9 mouse cellular contexts compared by ENCODE assay signal in the genomic region with DNA sequence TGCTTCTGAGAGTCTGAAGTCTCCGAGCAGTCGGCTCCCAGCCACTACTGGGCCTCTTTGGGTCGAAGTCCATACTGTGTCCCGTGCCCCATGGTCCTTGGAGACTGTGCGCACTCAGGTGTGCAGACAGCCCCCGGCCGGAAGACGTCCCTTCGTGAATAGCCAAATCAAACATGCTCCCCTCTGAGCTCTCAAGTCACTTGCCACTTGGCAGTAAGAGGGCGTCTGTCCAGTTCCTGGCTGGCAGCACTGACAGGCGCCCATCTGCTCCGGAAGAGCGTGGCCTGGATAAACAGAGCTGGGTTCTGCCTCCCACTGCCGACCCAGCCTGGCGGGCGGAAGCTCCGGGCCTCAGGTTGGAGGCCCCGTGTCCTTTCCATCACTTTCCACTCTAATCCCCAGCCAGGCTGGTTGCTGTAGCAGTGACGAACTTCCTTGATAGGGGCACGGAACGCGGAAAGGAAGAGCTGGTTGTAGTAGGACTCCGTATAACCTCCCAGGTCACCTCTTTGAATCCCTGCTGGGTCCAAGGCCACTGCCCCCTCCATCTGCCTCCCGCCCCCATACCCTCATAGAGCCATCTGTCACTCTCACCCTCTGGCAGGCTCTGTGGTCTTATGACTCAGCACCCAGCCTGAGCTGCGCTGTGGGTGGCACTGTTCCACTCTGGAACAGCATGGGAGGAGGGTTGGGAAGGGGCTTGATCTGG. TPM values are rescaled to one million over a fixed set of nuclear protein-coding genes. Genes with fewer than 3 reads are reported as not detected.
A peak's percentile ranks its signal among the peaks of the same experiment; 100 is the strongest.
DNase-seq lines count a peak whose midpoint lies in the region; ATAC-seq and TF ChIP-seq lines count a peak whose summit lies in the region.
"Had no signal": no experiment of that assay in that cellular context is flagged by ENCODE, and none has a peak within 500 bp of the region (broad histone marks: within the 10 kb centered on the region; RNA-seq: fewer than 3 reads in every experiment).

No protein-coding gene starts in this region.

- no peak for TF ChIP-seq POLR2A in brain, embryonic 14.5 days (IDR thresholded peaks at IDR 0.05; ENCODE audit: borderline replicate concordance, extremely low read depth, insufficient read depth, insufficient read length, poor library complexity, severe bottlenecking)
- no peak for TF ChIP-seq POLR2A in heart, adult 2 months (IDR thresholded peaks at IDR 0.05; ENCODE audit: insufficient read depth, low read depth, low read length)

- H3K4me2 ChIP-seq in kidney, embryonic 14.5 days (replicated peaks; ENCODE audit: low read depth, low read length) = no peak overlapping the region
- H3K4me2 ChIP-seq in lung, embryonic 14.5 days = peak overlapping the region; percentile 25; the same call in 1 of the 2 replicates
- H3K4me2 ChIP-seq: neural tube, embryonic 12.5 days had no signal

- H3K27ac ChIP-seq in heart, adult 2 months = peak overlapping the region; percentile 64
- H3K27ac ChIP-seq in kidney, embryonic 14.5 days (ENCODE audit: low read depth, low read length) = no peak overlapping the region
- peak overlapping the region; percentile 46; the same call in 1 of the 2 replicates for H3K27ac ChIP-seq in lung, embryonic 14.5 days (ENCODE audit: low read depth)
- H3K27ac ChIP-seq: neural tube, embryonic 12.5 days had no signal

- no peak for TF ChIP-seq EP300 in heart, adult 2 months (IDR thresholded peaks at IDR 0.05; ENCODE audit: insufficient read depth, low read depth, low read length)

- no peaks in the 10 kb centered on the region for H3K9me3 ChIP-seq in kidney, embryonic 14.5 days (ENCODE audit: control insufficient read depth, low read length)
- H3K9me3 ChIP-seq in lung, embryonic 14.5 days (ENCODE audit: low read depth, low read length) = no peaks in the 10 kb centered on the region
- H3K9me3 ChIP-seq: neural tube, embryonic 12.5 days had no signal

- H3K79me2 ChIP-seq in heart, adult 2 months (replicated peaks; ENCODE audit: control insufficient read depth, insufficient read depth, low read length) = no peaks in the 10 kb centered on the region

- DNase-seq in left cerebral cortex, adult 11 months (ENCODE audit: low spot score) = peak; percentile 40
- DNase-seq in left cerebral cortex, postnatal 10 days (ENCODE audit: extremely low spot score in 1 of 2, low spot score in 2 of 2) = no peak
- peak; percentile 32 for DNase-seq in brain, embryonic 14.5 days (ENCODE audit: low read depth)
- peak; percentile 38 to 55 for DNase-seq in heart, adult 2 months
- DNase-seq in lung, embryonic 14.5 days = peak; percentile 33
- peak; percentile 26 for DNase-seq in thymus, postnatal 0 days (ENCODE audit: low spot score)
- no peak for DNase-seq in urinary bladder, adult 18-20 months (ENCODE audit: low spot score in 2 of 2)

- WGBS in heart, adult 2 months = 33% methylated on average over 25 of the region's 25 CpGs
- WGBS in kidney, embryonic 14.5 days = 68% methylated on average over 25 of the region's 25 CpGs
- WGBS in lung, embryonic 14.5 days = 49% methylated on average over 25 of the region's 25 CpGs

- TF ChIP-seq CTCF in brain, embryonic 14.5 days (IDR thresholded peaks at IDR 0.05; ENCODE audit: borderline replicate concordance, extremely low read depth, insufficient read depth, insufficient read length) = no peak
- TF ChIP-seq CTCF in heart, adult 2 months (IDR thresholded peaks at IDR 0.05) = no peak
- no peak for TF ChIP-seq CTCF in lung, embryonic 14.5 days (IDR thresholded peaks at IDR 0.05; ENCODE audit: low read depth)

- ATAC-seq in kidney, embryonic 14.5 days (ENCODE audit: low FRiP score, low TSS enrichment) = peak; percentile 58; the same call in 1 of the 2 replicates
- peak; percentile 59 for ATAC-seq in lung, embryonic 14.5 days (ENCODE audit: insufficient read depth)

- no peak overlapping the region for H3K4me3 ChIP-seq in heart, adult 2 months
- H3K4me3 ChIP-seq in kidney, embryonic 14.5 days (ENCODE audit: low read length) = no peak overlapping the region
- H3K4me3 ChIP-seq in lung, embryonic 14.5 days (ENCODE audit: low read depth, low read length) = no peak overlapping the region
- H3K4me3 ChIP-seq: neural tube, embryonic 12.5 days had no signal

- peaks cover 5% of the 10 kb centered on the region; the same call in 1 of the 2 replicates for H3K4me1 ChIP-seq in heart, adult 2 months (ENCODE audit: control insufficient read depth, insufficient read depth, low read length)
- H3K4me1 ChIP-seq in kidney, embryonic 14.5 days (ENCODE audit: control insufficient read depth, insufficient read depth, low read length) = no peaks in the 10 kb centered on the region
- 0 out of 2 replicates have a peak, but pooled peaks cover 4% of the 10 kb centered on the region for H3K4me1 ChIP-seq in lung, embryonic 14.5 days (ENCODE audit: insufficient read depth)

- H3K27me3 ChIP-seq in heart, adult 2 months (ENCODE audit: control insufficient read depth, insufficient read depth, low read length) = no peaks in the 10 kb centered on the region
- H3K27me3 ChIP-seq in kidney, embryonic 14.5 days (ENCODE audit: control insufficient read depth, insufficient read depth, low read length) = no peaks in the 10 kb centered on the region
- no peaks in the 10 kb centered on the region for H3K27me3 ChIP-seq in lung, embryonic 14.5 days (ENCODE audit: insufficient read depth, low read length)
- H3K27me3 ChIP-seq: neural tube, embryonic 12.5 days had no signal

- H3K36me3 ChIP-seq in heart, adult 2 months (ENCODE audit: control insufficient read depth, insufficient read depth, low read length) = no peaks in the 10 kb centered on the region
- H3K36me3 ChIP-seq in kidney, embryonic 14.5 days (ENCODE audit: control insufficient read depth, insufficient read depth, low read length) = no peaks in the 10 kb centered on the region
- no peaks in the 10 kb centered on the region for H3K36me3 ChIP-seq in lung, embryonic 14.5 days (ENCODE audit: insufficient read depth)
- H3K36me3 ChIP-seq: neural tube, embryonic 12.5 days had no signal

- H3K9ac ChIP-seq in heart, adult 2 months (ENCODE audit: low read depth, low read length) = 0 out of 2 replicates have a peak overlapping the region, but pooled peaks have one; percentile 8
- no peak overlapping the region for H3K9ac ChIP-seq in kidney, embryonic 14.5 days (ENCODE audit: low read depth, low read length)
- peak overlapping the region; percentile 2; the same call in 1 of the 2 replicates for H3K9ac ChIP-seq in lung, embryonic 14.5 days
- H3K9ac ChIP-seq: neural tube, embryonic 12.5 days had no signal

- intact Hi-C loops in left cerebral cortex, postnatal 10 days (cut with DNase I) = no loop called here
- intact Hi-C loops in heart, adult 2 months (cut with DNase I) = no loop called here

RNA-seq across cellular contexts. Expression of a gene that starts 28.5 kb away (rescaled TPM):
- total RNA-seq in left cerebral cortex, postnatal 10 days (2021) = 1 to 10 TPM; 5.4 to 5.5 TPM
- polyA plus RNA-seq in brain, embryonic 14.5 days (2012; rRNA removed) = 2.3 and 2.5 TPM in 2 replicates
- total RNA-seq in heart, adult 2 months (2021) = 1 to 10 TPM; 4.7 to 6.9 TPM
- 7.5 and 7.6 TPM in 2 replicates for polyA plus RNA-seq in heart, adult 2 months (2012; rRNA removed)
- polyA plus RNA-seq in kidney, embryonic 14.5 days (2014; fragmentation: Nextera tagmentation; extraction: Ambion mirVana) = 11.3 and 15.6 TPM in 2 replicates
- polyA plus RNA-seq in lung, embryonic 14.5 days (2014; fragmentation: Nextera tagmentation; extraction: Ambion mirVana) = 7.3 and 8.9 TPM in 2 replicates
- polyA plus RNA-seq in thymus, postnatal 0 days (2015; fragmentation: Nextera tagmentation; extraction: Ambion mirVana) = 33.2 and 34.4 TPM in 2 replicates

Comparison
In these comparisons a context has a peak if more than half of its experiments do, and no peak if none do; other contexts are left out.
1. DNase-seq: peak in left cerebral cortex, adult 11 months (single experiment), brain, embryonic 14.5 days (single experiment), heart, adult 2 months (2 of 2), lung, embryonic 14.5 days (single experiment) and thymus, postnatal 0 days (single experiment); none in left cerebral cortex, postnatal 10 days (0 of 2) and urinary bladder, adult 18-20 months (0 of 2).